Mouse (Mus musculus) heart, embryonic 10.5 days (tissue): ENCODE data around the gene BC005561. TPM values are rescaled to one million over a fixed set of nuclear protein-coding genes. Genes with fewer than 3 reads are reported as not detected.

ENCODE experiments used
- DNase-seq: peaks from one replicate; pipeline ENCODE4 v3.0.0-alpha.2; 2017; ENCODE audit warnings: low spot score
- H3K27ac ChIP-seq: fragments of 300-500 bp; sonication (generic); 2 replicates; pipeline ENCODE4 v1.5.1; 2016; ENCODE audit warnings: mild to moderate bottlenecking
- H3K27me3 ChIP-seq: fragments of 300-500 bp; sonication (generic); 2 replicates; pipeline ENCODE4 v1.6.1; 2016; ENCODE audit warnings: mild to moderate bottlenecking; ENCODE audit not compliant: poor library complexity, insufficient read depth, severe bottlenecking
- H3K36me3 ChIP-seq: fragments of 300-500 bp; sonication (generic); 2 replicates; pipeline ENCODE4 v1.6.1; 2016; ENCODE audit warnings: mild to moderate bottlenecking, moderate library complexity
- H3K4me1 ChIP-seq: fragments of 300-500 bp; sonication (generic); 2 replicates; pipeline ENCODE4 v1.6.1; 2016; ENCODE audit warnings: mild to moderate bottlenecking
- H3K4me3 ChIP-seq: fragments of 300-500 bp; sonication (generic); 2 replicates; pipeline ENCODE4 v1.5.1; 2016; ENCODE audit warnings: mild to moderate bottlenecking, moderate library complexity
- H3K9me3 ChIP-seq: fragments of 300-500 bp; sonication (generic); 2 replicates; pipeline ENCODE4 v1.6.1; 2016; ENCODE audit warnings: mild to moderate bottlenecking, moderate library complexity
- WGBS: fragments of 180-500 bp; shearing (Covaris S2); methylation state at CpG from one replicate; pipeline ENCODE4 v1.1.7; 2016; 5-methylcytosine and 5-hydroxymethylcytosine counted together
- polyA plus RNA-seq: library from polyadenylated mRNA; unstranded; fragments of >200 nt; fragmentation: Nextera tagmentation; extraction: Ambion mirVana; gene quantifications from 2 replicates; pipeline ENCODE4 v1.2.1, GENCODE M21; 2016

Gene BC005561
- polyA plus RNA-seq = 7.1 and 11.5 TPM in 2 replicates

GRCm38 (mm10) chr5:104508195-104508891 lies at the start of gene BC005561:
Gene BC005561 (plus strand): TSS chr5:104508352.
- Histone ChIP-seq H3K27ac (peak within 1 kb of the TSS; percentile 96), H3K36me3 (peaks cover 29% of the 10 kb centered on the region), H3K9me3 (no peaks in the 10 kb centered on the region), H3K4me1 (peaks cover 9% of the 10 kb centered on the region; the same call in 1 of the 2 replicates), H3K27me3 (no peaks in the 10 kb centered on the region), H3K4me3 (peak within 1 kb of the TSS; percentile 83)
- peak; percentile 93 for DNase-seq
- under 1% methylated on average over 82 of the region's 83 CpGs for WGBS

GRCm38 (mm10) chr5:104458832-104459705 lies 49.1 kb upstream of the BC005561 start, which contains the start of gene Pkd2:
Gene Pkd2 (plus strand): TSS chr5:104459450.
- H3K4me1 ChIP-seq = peaks cover 8% of the 10 kb centered on the region; the same call in 1 of the 2 replicates
- WGBS = 11% methylated on average over 46 of the region's 46 CpGs
- peak within 1 kb of the TSS; percentile 86 for H3K4me3 ChIP-seq
- peaks cover 11% of the 10 kb centered on the region for H3K36me3 ChIP-seq
- H3K9me3 ChIP-seq = no peaks in the 10 kb centered on the region
- peak within 1 kb of the TSS; percentile 97 for H3K27ac ChIP-seq
- peak; percentile 88 for DNase-seq
- H3K27me3 ChIP-seq = no peaks in the 10 kb centered on the region

GRCm38 (mm10) chr5:104459706-104460455 lies 48.3 kb upstream of the BC005561 start:
- Histone ChIP-seq H3K36me3 (peaks cover 19% of the 10 kb centered on the region), H3K9me3 (no peaks in the 10 kb centered on the region), H3K4me3 (peak overlapping the region; percentile 86), H3K27me3 (no peaks in the 10 kb centered on the region), H3K27ac (peak overlapping the region; percentile 97), H3K4me1 (peaks cover 8% of the 10 kb centered on the region; the same call in 1 of the 2 replicates)
- under 1% methylated on average over 81 of the region's 82 CpGs for WGBS
- DNase-seq = no peak

GRCm38 (mm10) chr5:104460456-104460838 lies 47.7 kb upstream of the BC005561 start:
- Histone ChIP-seq H3K9me3 (no peaks in the 10 kb centered on the region), H3K4me1 (peaks cover 8% of the 10 kb centered on the region; the same call in 1 of the 2 replicates), H3K36me3 (peaks cover 24% of the 10 kb centered on the region), H3K4me3 (peak overlapping the region; percentile 86), H3K27ac (peak overlapping the region; percentile 97; the same call in 1 of the 2 replicates), H3K27me3 (no peaks in the 10 kb centered on the region)
- no peak for DNase-seq
- 51% methylated on average over 3 of the region's 3 CpGs for WGBS

GRCm38 (mm10) chr5:104460856-104461255 lies 47.3 kb upstream of the BC005561 start:
- peaks cover 28% of the 10 kb centered on the region for H3K36me3 ChIP-seq
- H3K27me3 ChIP-seq = no peaks in the 10 kb centered on the region
- peaks cover 8% of the 10 kb centered on the region; the same call in 1 of the 2 replicates for H3K4me1 ChIP-seq
- WGBS = 65% methylated on average over 6 of the region's 7 CpGs
- H3K27ac ChIP-seq = no peak overlapping the region
- H3K4me3 ChIP-seq = peak overlapping the region; percentile 86; the same call in 1 of the 2 replicates
- DNase-seq = no peak
- H3K9me3 ChIP-seq = no peaks in the 10 kb centered on the region

GRCm38 (mm10) chr5:104465279-104465678 lies 42.9 kb upstream of the BC005561 start:
- 93% methylated on average over 8 of the region's 8 CpGs for WGBS
- Histone ChIP-seq H3K27ac (no peak overlapping the region), H3K4me1 (no peaks in the 10 kb centered on the region), H3K27me3 (no peaks in the 10 kb centered on the region), H3K36me3 (peaks cover 62% of the 10 kb centered on the region), H3K9me3 (no peaks in the 10 kb centered on the region), H3K4me3 (no peak overlapping the region)
- DNase-seq = no peak

- Histone ChIP-seq H3K4me3 (no peak overlapping the region), H3K36me3 (peaks cover 67% of the 10 kb centered on the region), H3K9me3 (no peaks in the 10 kb centered on the region), H3K27ac (no peak overlapping the region), H3K4me1 (no peaks in the 10 kb centered on the region), H3K27me3 (no peaks in the 10 kb centered on the region)
- 94% methylated on average over 12 of the region's 12 CpGs for WGBS
- no peak for DNase-seq
Measured at GRCm38 (mm10) chr5:104465731-104466130, 42.4 kb upstream of the BC005561 start.

- DNase-seq = no peak
- Histone ChIP-seq H3K4me1 (no peaks in the 10 kb centered on the region), H3K27me3 (no peaks in the 10 kb centered on the region), H3K36me3 (peaks cover 78% of the 10 kb centered on the region), H3K27ac (no peak overlapping the region), H3K4me3 (no peak overlapping the region), H3K9me3 (no peaks in the 10 kb centered on the region)
- 95% methylated on average over 16 of the region's 16 CpGs for WGBS
Measured at GRCm38 (mm10) chr5:104466816-104467215, 41.3 kb upstream of the BC005561 start.

GRCm38 (mm10) chr5:104468586-104468985 lies 39.6 kb upstream of the BC005561 start:
- Histone ChIP-seq H3K27me3 (no peaks in the 10 kb centered on the region), H3K4me3 (no peak overlapping the region), H3K36me3 (peaks cover 87% of the 10 kb centered on the region), H3K9me3 (no peaks in the 10 kb centered on the region), H3K27ac (no peak overlapping the region), H3K4me1 (no peaks in the 10 kb centered on the region)
- 87% methylated on average over 5 of the region's 5 CpGs for WGBS
- no peak for DNase-seq

GRCm38 (mm10) chr5:104470981-104471391 lies 37.2 kb upstream of the BC005561 start:
- no peak for DNase-seq
- H3K4me3 ChIP-seq = no peak overlapping the region
- peaks cover 64% of the 10 kb centered on the region for H3K36me3 ChIP-seq
- no peaks in the 10 kb centered on the region for H3K9me3 ChIP-seq
- 91% methylated on average over 5 of the region's 5 CpGs for WGBS
- no peak overlapping the region for H3K27ac ChIP-seq
- H3K4me1 ChIP-seq = no peaks in the 10 kb centered on the region
- no peaks in the 10 kb centered on the region for H3K27me3 ChIP-seq

- no peak for DNase-seq
- 94% methylated on average over 8 of the region's 8 CpGs for WGBS
- Histone ChIP-seq H3K27ac (no peak overlapping the region), H3K36me3 (peaks cover 58% of the 10 kb centered on the region), H3K4me3 (no peak overlapping the region), H3K9me3 (no peaks in the 10 kb centered on the region), H3K4me1 (no peaks in the 10 kb centered on the region), H3K27me3 (no peaks in the 10 kb centered on the region)
Measured at GRCm38 (mm10) chr5:104472371-104472770, 35.8 kb upstream of the BC005561 start.

- H3K4me1 ChIP-seq = no peaks in the 10 kb centered on the region
- H3K36me3 ChIP-seq = peaks cover 74% of the 10 kb centered on the region
- DNase-seq = no peak
- H3K27ac ChIP-seq = no peak overlapping the region
- WGBS = 82% methylated on average over 7 of the region's 7 CpGs
- H3K9me3 ChIP-seq = no peaks in the 10 kb centered on the region
- H3K4me3 ChIP-seq = no peak overlapping the region
- H3K27me3 ChIP-seq = no peaks in the 10 kb centered on the region
Measured at GRCm38 (mm10) chr5:104480367-104480766, 27.8 kb upstream of the BC005561 start.
